Mouse (Mus musculus) inflammation-experienced regulatory T-cells (primary cell): Measurements from ENCODE around the gene Akna. TPM values are rescaled to one million over a fixed set of nuclear protein-coding genes. Genes with fewer than 3 reads are reported as not detected.

Experiments
- polyA plus RNA-seq, 2 experiments: library from polyadenylated mRNA; unstranded; fragments of 100-300 nt; shearing (Covaris generic); gene quantifications; one replicate each; pipeline ENCODE4 v1.2.1; 2017

Akna gene
- 100 to 1,000 TPM; 370 to 465 TPM for polyA plus RNA-seq

DNA sequence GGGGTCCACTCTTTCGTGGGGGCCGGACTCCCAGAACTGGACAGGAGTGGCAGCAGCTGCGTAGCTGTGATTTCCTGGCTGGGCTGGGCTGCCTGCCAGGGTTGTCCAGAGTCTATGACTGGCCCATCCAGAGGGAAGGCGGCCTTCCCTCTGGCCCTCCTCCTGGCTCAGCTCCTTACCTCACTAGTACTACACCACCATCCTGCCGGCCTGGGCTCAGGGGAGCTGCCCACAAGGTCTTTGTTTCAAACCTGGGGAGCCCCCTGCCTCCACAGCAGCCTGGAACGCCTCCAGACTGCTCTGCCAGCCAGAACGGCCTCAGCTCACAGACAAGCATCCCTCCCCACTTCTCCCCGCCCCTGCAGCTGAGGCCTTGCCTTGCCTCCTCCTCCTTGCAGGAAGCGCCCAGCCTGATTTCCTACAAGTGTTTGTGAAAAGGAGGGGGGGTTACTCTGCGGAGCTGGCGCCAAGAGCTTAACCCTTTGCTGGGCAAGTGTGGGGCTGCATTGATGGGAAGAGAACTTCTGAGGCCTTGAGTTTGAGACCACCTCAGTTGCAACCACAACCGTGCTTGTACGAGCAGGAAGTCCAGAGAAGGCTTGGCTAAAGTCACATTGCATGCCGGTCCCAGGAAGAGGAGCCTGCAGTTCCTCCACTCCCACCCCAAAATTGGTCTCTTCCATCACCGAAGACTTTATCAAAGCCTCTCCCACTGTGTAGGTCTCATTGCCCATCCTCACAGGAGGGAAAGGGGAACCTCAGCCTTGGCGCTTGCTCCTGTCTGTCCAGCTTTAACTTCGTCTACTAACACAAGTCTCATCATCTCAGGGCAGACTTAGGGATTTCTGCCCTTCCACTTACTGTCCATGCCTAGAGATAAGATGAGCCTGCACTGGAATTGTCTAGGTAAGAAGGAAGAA, at the start of gene Akna:
Akna (minus strand) TSS at position 315 of the 920 bp plus-strand sequence.

DNA sequence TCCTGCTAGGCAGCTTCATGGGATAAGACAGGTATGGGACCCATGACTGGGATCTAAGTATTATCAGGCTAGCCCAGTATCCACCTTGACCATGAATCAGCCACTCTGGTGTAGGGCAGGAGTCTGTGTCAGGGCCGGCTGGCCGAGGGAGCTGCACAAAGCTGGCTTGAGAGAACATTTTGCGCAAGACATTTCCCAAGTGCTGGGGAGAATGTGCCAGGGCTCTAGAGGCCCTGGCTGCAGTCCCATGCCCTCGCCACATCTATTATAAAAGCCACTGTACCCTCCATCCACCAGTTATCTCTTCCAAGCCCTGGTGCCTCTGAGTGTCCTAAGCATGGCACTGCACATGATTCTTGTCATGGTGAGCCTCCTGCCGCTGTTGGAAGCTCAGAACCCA, 41.0 kb downstream of the Akna start, which contains the start of gene Orm2:
Orm2 (plus strand) TSS at position 300 of the 400 bp plus-strand sequence.

DNA sequence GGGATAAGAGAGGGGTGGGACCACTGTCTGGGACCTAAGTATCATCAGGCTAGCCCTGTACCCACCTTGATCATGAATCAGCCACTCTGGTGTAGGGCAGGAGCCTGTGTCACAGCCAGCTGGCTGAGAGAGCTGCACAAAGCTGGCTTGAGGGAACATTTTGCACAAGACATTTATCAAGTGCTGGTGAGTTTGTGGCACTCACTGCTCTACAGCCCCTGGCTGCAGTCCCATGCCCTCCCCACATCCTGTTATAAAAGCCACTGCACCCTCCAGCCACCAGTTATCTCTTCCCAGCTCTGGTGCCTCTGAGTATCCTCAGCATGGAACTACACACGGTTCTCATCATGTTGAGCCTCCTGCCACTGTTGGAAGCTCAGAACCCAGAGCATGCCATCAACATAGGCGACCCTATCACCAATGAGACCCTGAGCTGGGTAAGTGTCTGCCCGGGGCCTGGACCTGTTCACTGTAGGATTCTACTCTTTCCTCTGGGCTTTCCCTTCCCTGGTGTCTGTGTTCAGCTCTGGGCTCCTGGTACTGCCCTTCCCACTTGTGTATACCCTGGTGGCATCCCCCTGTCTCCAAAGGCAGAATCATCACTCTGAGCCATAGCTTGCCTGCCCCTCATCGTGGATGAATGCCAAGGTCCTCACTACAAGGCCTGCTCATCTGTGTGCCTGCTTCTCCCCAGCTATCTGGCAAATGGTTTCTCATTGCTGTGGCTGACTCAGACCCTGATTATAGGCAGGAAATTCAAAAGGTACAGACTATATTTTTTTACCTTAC, 47.1 kb downstream of the Akna start, which contains the start of gene Orm3:
Orm3 (plus strand) TSS at position 286 of the 789 bp plus-strand sequence.

DNA sequence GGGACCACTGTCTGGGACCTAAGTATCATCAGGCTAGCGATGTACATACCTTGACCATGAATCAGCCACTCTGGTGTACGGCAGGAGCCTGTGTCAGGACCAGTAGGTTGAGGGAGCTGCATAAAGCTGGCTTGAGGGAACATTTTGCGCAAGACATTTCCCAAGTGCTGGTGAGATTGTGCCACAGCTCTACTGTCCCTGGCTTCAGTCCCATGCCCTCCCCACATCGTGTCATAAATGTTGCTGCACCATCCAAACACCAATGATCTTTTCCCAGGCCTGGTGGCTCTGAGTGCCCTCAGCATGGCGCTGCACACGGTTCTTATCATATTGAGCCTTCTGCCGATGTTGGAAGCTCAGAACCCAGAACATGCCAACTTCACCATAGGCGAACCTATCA, 58.9 kb downstream of the Akna start, which contains the start of gene Orm1:
Orm1 (plus strand) TSS at position 266 of the 400 bp plus-strand sequence.

Other genes starting within 250 kb of the Akna start
- gene Ambp, start 248.6 kb downstream of the Akna start, polyA plus RNA-seq: under 1 TPM; 0.12 to 0.29 TPM
- under 1 TPM in 1 of 2 experiments, not detected in 1; 0.17 TPM for gene Kif12, start 231.2 kb downstream of the Akna start, polyA plus RNA-seq
- gene Col27a1, start 189.3 kb downstream of the Akna start, polyA plus RNA-seq: 1 to 10 TPM in 1 of 2 experiments, under 1 TPM in 1; 0.81 to 5.5 TPM
- not detected for gene Orm1, start 58.8 kb downstream of the Akna start, polyA plus RNA-seq
- under 1 TPM; 0.41 to 0.50 TPM for gene Orm3, start 47.2 kb downstream of the Akna start, polyA plus RNA-seq
- gene Orm2, start 40.9 kb downstream of the Akna start, polyA plus RNA-seq: under 1 TPM in 1 of 2 experiments, not detected in 1; 0.61 TPM
- gene Whrn, start 92.6 kb upstream of the Akna start, polyA plus RNA-seq: 10 to 100 TPM in 1 of 2 experiments, 1 to 10 TPM in 1; 9.2 to 13.3 TPM
- gene Atp6v1g1, start 141.4 kb upstream of the Akna start, polyA plus RNA-seq: 100 to 1,000 TPM; 138 to 142 TPM
- gene Tmem268, start 155.4 kb upstream of the Akna start, polyA plus RNA-seq: 10 to 100 TPM; 27.3 to 32.4 TPM
- not detected for gene Gm11213, start 201.9 kb upstream of the Akna start, polyA plus RNA-seq
- gene Tex48, start 219.1 kb upstream of the Akna start, polyA plus RNA-seq: not detected